Mouse (Mus musculus) c-Kit-positive CD71-positive TER-119-positive erythroid progenitor cells, embryonic 14.5 days (primary cell): Measurements from ENCODE around the gene Ppm1a.
A peak's percentile ranks its signal among the peaks of the same experiment; 100 is the strongest.
"Not testable (repeated sequence)": the region's sequence is repeated elsewhere in the genome, so short reads cannot be mapped to it uniquely, and the experiment has no call there.

Experiments used
- DNase-seq: peaks from one replicate; pipeline ENCODE4 v3.0.0-alpha.2; 2013; ENCODE audit warnings: low spot score

Ppm1a gene

DNA sequence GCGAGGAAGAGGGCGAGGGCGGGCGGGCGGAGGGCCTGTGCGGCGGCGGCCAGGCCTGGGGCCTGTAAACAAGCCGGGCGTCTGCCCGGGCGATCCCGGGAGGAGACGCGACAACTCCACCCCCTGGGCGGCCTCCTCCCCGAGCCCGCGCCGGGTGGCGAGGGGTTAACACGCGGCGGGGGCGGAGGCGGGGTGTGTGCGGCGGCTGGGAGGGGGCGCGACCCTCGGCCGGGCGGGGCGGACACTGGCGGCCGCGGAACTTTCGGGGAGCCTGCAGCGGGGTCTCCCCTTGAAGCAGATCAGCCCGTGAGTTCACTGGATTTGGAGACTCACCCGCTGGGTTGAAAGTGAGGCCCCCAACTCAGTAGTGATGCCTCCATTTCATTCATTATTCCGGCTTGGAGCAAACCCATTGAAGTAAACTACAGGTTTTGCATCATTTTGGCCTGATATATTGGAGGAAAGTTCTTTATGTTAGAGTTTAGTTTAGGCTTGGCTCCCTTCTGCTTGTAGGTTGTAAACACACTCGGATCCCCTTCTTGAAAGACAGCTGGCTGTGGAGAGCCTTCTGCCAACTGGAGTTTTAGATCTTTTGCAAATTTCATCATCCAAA lies 4.5 kb downstream of the Ppm1a start:
- DNase-seq, result peak; percentile 53

DNA sequence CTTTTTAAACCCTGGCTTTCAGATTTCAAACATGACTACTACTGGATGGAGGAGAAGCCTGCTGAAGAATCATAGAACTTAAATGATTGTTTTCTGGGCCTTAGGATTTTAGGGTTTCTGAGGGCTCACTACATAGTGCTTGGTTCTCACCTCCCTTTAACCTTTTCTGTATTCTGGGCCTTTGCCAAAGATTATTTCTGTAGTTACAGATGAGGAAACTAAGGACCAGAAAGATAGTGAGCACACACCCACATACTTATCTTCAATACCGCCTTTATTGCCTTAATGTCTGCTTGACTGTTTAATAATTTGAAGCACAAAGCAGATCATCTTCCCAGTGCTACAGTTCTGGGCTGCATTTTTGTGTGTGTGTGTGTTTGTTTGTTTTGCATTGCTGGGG lies 5.2 kb downstream of the Ppm1a start:
- DNase-seq, result peak; percentile 44

DNA sequence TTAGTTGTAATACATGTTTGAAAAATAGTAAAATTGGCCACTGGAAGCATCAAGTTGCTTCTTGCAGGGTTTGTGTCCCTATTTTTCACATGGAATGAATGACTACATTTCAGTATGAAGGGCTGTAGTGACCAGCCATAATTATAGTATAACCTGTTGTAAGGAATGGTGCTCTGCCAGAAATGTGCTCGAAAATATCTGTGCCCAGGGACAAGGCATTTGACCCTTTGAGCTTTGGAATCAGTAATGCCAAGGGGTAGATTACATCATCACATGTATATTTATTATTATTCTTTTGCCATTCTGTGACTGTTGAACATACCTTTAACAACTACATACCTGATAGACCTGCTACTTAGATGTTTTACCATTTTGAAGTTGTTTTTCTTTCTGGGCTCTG lies 5.9 kb downstream of the Ppm1a start:
- DNase-seq, result no peak

DNA sequence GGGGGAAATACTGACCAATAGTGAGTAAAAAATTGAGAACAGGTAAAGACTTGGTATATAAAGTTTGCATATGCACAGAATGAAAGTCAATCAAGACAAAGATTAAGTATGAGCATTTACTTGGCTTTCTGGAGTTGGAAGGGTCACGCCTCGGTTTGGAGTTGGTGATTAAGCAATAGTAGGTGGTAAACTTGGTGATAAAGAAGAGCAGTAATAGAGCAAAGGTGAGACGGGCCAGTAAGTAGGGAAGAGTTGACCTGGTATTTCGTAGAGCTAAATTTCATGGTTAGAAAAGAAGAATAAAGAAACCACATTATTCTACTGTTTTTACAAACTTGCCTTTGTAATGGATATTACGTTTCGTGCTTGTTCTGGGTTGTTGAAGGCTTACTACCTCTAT lies 10.6 kb downstream of the Ppm1a start:
- DNase-seq, result no peak

DNA sequence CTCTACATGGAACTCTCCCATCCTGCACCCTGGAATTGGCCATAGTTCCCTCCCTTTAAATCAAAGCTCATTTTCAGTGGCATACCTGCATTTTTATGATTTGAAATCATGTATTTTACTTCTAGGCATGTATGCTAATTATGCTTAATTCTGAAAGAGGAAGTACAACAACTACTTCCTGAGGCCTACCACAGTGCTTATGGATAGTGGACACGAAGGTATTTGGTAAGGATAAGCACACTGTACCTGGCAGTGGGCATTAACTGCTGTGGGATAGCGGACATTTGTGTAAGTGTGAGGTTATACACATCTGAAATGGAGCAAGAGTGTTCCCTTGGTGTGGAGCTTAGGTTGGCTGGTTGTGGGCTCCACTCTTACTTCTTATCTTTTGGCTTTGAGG lies 11.0 kb downstream of the Ppm1a start:
- no peak for DNase-seq

GRCm38 (mm10) chr12:72769546-72770230 lies 12.4 kb downstream of the Ppm1a start:
- no peak for DNase-seq

- DNase-seq, result no peak
These were observed 13.9 kb downstream of the Ppm1a start for GRCm38 (mm10) chr12:72771153-72771552.

- no peak for DNase-seq
These were observed 14.5 kb downstream of the Ppm1a start for GRCm38 (mm10) chr12:72771711-72772110.

DNA sequence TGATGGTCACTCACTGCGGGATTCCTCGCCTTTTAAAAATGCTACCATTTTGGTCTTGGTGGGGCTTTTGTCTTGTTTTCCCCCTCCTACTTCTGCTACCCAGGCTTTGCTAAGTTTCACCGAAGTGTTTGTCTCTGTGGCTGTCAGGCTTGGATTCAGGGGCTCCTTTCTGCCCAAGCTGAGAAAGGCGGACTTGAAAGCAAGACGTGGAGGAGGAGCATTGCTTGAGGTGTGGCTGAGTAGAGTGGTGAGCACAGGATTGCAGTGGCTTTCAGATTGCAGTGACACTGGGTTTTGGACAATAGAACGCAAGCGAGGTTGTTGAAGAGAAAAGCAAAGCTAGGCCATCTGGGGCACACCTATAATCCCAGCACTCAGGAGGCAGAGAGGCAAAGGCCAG lies 16.7 kb downstream of the Ppm1a start:
- DNase-seq, result no peak

- DNase-seq, result no peak
These were observed 20.0 kb downstream of the Ppm1a start for GRCm38 (mm10) chr12:72777244-72777643.

GRCm38 (mm10) chr12:72780136-72780535 lies 22.9 kb downstream of the Ppm1a start:
- DNase-seq, result peak; percentile 56

- not testable (repeated sequence) for DNase-seq
These were observed 25.5 kb downstream of the Ppm1a start for GRCm38 (mm10) chr12:72782786-72783185.

- no peak for DNase-seq
These were observed 28.1 kb downstream of the Ppm1a start for GRCm38 (mm10) chr12:72785183-72785930.

GRCm38 (mm10) chr12:72786551-72786950 lies 29.3 kb downstream of the Ppm1a start:
- DNase-seq, result no peak

DNA sequence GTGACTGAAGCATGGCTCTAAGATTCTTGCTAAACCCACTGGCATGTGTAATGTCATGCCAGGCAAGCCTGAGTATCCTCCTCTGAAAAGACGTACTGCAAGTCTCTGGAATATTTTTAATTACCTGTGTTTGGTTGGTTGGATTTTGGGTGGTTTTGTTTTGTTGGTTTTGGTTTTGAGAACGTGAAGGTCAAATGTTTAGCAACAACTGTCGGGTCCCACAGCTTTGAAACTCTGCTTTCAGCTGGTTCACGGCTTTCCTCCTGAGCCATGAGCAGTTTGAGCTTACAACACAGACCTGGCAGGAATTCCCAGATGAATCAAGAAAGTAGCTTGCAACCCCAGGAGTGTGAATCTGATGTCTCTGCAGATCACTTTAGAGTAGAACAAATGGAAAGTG lies 29.7 kb downstream of the Ppm1a start:
- DNase-seq, result no peak

DNA sequence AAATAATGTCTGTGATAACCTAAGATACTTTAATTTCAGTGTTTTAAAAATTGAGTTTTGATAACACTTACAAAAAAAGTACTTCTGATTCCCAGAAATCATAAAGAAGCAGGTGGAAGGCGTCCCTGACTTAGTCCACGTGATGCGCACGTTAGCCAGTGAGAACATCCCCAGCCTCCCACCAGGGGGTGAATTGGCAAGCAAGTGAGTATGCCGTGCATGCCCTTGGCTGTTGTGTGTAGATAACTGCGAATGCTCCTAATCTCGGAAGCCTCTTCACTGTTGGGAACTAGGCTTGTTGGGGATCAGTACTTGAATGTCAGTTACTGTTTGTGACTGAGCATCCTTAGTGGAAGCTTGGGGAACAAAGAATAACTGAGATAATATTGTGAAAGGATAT lies 33.3 kb downstream of the Ppm1a start:
- DNase-seq, result peak; percentile 76

- no peak for DNase-seq
These were observed 35.3 kb downstream of the Ppm1a start for GRCm38 (mm10) chr12:72792320-72793091.

GRCm38 (mm10) chr12:72793983-72794382 lies 36.7 kb downstream of the Ppm1a start:
- DNase-seq, result no peak

DNA sequence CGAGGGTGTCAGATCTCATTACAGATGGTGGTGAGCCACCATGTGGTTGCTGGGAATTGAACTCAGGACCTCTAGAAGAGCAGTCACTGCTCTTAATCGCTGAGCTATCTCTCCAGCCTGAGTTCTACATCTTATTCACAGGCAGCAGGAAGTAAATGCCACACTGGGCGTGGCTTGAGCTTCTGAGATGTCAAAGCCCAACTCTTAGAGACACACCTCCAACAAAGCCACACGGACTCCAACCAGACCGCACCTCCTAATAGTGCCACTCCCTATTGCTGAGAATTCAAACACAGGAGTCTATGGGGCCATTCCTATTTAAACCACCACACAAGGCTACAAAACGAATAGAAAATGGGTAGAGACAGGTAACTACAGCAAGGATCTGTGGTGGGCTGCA lies 52.5 kb downstream of the Ppm1a start:
- DNase-seq, result no peak

DNA sequence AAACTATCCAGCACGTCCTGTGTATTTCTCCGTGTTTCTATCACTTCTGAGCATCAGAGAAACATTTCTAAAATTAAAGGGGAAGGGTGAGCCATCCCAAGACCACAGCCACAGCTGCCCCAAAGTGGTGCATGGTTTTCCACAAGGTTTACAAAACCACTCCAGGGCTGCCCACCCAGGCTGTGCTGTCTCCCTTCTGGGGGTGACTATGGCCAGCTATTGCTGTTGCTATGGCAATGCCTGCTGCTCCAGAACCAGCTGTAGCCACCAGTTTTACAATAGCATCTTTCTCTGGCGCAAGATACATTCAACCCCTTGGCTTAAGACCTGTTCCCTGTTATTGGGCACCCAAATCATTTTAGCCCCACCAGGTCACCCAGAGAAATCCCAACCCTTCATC lies 54.3 kb downstream of the Ppm1a start:
- DNase-seq, result no peak

DNA sequence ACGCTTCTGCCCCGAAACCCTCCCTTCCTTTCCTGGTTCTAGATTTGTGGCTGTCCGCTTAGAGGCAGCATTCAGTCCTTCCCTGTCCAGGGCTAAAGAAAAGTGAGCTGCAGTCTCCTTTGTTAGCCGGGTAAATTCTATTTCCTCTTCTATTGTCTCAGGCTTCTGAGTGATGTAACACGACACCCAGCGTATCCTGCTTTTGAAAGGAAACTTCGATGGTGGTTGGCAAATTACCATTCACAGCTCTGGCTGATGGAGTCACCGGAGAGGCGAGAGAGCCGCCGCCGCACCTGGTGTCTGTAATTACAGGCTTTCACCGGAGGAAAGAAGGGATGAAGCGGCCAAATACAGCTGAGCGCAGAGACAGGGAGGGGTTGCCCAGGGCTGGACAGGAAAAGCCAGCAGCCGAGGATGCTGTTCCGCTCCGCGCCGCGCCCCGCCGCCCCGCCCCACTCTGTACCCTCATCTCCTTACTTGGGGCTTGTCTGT lies 63.7 kb downstream of the Ppm1a start:
- DNase-seq, result no peak

DNA sequence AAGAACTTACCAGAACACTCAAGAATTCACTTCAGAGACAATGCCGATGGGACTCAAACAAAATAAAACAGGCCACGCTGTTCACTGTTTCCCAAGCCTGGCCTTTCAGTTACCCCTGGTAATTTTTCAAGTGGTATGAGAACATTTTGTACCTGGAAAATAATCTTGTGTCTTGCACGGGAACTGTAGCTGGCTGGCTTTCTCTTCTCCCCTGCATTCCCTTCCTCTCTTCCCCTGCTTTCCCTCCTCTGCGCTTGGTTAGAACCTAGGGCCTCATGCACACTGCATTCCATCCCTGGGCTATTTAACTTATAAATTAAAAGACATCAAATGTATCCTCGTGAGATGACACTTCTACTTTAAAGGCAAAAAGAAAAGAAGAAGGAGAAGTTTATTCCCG lies 64.3 kb downstream of the Ppm1a start:
- DNase-seq, result no peak
